Mouse (Mus musculus): ENCODE data around the gene Rasl11b.

GRCm38 (mm10) chr5:74161297-74161926 lies 33.7 kb upstream of the Rasl11b start:
- TF ChIP-seq POLR2A (IDR thresholded peaks at IDR 0.05; ENCODE audit: insufficient read depth, low read length) (no peak), EP300 (IDR thresholded peaks at IDR 0.05; ENCODE audit: insufficient read depth, low read depth, low read length) (no peak), CTCF (IDR thresholded peaks at IDR 0.05; ENCODE audit: low read depth, low read length) (no peak)
